Mouse (Mus musculus) NIH3T3 (cell line): ENCODE measurements around the gene Mepe.

ENCODE experiments used
- DNase-seq: peaks from one replicate; pipeline ENCODE4 v3.0.0-alpha.2; 2012; ENCODE audit warnings: low read depth

Mepe gene

DNA sequence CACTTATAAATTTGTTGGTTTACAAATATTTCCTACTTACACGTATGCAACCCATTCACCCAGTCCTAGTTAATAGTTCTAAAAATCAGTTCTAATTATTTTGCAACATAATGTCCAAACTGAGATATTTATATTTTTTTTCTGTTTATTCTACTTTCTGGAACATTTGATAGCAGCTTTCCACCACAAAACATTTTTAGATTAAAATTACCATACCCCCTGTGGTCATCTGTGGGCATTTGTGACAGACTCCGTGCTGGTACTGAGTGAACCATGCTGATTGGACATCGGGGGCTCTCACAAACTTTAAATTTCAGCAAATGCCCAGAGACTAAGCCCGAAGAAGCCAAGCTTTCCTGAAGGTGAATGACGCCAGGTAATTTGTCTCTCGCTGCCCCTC, at the start of gene Mepe:
Gene Mepe, plus strand, starts transcription at position 301 of the 400 bp plus-strand sequence.
- DNase-seq, result no peak

GRCm38 (mm10) chr5:104294201-104294600, 30.9 kb upstream of the Mepe start:
- no peak for DNase-seq

DNA sequence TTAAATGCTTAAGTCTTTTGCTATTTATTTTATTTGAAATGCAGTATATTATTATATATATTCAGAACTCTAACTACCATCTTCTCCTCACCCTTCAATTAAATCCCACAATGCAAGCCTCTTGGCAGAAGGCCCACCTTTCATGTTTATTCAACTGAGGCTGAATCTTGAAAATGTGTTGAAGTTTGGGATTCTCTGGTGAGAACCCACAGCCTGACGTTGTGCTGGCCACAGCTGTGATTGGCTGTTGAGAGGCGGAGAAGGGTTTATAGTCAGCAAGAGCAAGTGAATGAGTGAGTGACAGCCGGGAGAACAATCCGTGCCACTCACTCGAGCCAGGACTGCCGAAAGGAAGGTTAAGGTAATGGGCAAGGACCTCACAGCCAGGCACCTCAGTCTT, 26.1 kb upstream of the Mepe start, which contains the start of gene Ibsp:
Gene Ibsp, plus strand, starts transcription at position 178 of the 400 bp plus-strand sequence.
- peak; percentile 11 for DNase-seq

GRCm38 (mm10) chr5:104314073-104314472, 11.1 kb upstream of the Mepe start:
- no peak for DNase-seq

- no peak for DNase-seq
Measured at GRCm38 (mm10) chr5:104326884-104327283, 1.8 kb downstream of the Mepe start.

GRCm38 (mm10) chr5:104327389-104327788, 2.3 kb downstream of the Mepe start:
- no peak for DNase-seq

DNA sequence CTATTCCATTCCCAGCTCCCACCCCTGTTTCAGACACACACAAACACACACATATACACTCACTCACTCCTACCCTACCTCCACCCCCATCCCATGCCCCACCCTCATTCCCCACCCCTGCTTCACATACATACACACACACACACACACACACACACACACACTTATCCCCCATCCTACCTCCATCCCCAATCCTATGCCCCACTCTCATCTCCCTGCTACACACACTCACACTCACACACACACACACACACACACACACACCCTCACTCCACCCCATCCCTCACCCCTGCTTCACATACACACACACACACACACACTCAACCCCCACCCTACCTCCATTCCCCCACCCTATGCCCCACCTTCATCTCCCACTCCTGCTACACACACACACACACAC, 2.7 kb downstream of the Mepe start:
- no peak for DNase-seq

DNA sequence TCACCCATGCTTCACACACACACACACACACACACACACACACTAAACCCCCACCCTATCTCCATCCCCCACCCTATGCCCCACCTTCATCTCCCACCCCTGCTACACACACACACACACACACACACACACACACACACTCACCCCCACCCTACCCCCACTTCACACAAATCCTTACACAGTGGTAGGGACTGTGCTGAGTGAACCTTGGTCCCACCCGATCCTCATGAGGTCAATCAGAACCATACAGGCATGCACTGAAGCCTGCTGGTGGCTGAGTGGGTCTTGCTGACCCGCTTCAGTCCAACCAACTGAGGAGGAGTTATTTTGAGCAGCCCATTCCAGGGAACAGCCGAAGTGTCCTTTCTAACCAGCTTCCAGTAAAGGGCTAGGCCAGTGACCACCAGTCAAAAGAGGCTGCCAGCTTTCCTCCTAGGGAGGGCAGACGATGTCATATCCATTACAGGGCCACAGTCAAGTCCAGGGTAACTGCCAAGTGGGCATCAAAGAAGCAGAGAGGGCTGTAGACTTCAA, 3.3 kb downstream of the Mepe start:
- no peak for DNase-seq

DNA sequence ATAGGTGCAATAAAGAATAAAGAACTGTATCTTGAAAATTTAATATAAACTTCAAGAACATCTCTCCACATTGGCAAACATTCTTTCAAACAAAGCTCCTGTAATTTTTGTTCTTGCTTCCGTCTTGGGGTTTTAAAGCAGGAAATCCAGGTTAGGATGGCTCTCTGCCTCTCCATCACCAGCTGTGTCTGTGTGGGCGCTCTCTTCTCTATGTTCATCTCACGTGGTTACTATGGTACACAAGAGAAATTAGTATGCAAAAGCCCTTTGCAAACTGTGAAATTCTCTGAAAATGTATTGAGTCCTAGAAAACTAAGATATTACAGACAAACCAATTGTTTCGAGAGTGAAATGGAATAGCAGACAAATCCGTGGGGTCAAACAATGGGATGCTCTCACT, 4.3 kb downstream of the Mepe start:
- DNase-seq, result no peak

DNA sequence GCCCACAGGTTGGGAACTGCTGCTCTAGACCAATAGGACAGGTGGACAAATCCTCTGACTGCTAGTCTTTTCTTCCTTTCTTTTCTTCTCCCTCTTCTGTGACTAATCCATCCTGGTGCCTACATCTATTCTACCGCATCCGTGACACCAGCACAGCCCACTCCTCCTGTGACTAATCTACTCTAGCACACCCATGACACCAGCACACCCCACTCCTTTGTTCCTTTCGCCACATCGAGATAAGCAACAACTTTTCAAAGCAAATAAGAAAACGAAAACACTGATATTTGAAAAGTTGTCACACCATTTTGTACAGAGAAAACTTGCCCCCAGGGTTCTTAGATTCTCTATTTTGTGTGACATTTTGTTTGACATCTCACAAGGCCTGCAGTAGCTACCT, 5.0 kb downstream of the Mepe start:
- no peak for DNase-seq

DNA sequence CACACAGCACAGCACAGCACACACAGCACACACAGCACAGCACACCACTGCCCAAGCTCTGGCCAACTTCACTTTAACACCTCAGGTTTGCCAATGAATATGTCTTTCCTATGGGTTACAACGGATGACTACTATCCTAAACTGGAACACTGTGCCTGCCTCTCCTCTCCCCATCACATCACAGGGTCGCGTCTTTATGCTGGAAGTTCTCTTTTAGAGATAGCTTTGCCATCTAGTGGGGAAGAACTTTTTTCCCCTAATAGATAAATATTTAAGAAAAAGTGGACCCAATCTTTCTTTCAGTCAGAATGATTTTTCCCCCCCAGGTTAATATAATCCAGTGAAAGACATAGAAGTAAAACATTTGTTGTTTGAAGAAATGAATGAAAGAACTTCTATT, 7.2 kb downstream of the Mepe start:
- peak; percentile 80 for DNase-seq

- DNase-seq, result peak; percentile 83
Measured at GRCm38 (mm10) chr5:104333231-104333640, 8.1 kb downstream of the Mepe start.

DNA sequence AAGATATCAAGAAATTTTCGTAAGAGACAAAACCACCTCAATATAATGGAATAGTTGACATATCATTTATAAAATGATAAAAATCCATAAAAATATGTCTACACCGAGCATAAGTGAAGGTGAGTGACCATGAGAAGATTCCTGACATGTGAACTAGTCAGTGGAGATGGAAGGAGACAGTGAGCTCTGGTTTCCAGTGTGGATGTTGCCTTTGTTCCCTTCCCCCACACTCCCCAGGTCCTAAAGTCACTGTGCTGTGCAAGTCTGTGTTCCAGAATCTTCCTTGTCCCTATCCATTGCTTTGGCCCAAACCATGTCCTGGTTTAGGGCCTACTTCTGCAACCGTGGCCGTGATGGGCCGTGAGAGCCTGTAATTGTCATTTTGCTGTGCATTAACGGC, 8.5 kb downstream of the Mepe start:
- DNase-seq, result no peak

DNA sequence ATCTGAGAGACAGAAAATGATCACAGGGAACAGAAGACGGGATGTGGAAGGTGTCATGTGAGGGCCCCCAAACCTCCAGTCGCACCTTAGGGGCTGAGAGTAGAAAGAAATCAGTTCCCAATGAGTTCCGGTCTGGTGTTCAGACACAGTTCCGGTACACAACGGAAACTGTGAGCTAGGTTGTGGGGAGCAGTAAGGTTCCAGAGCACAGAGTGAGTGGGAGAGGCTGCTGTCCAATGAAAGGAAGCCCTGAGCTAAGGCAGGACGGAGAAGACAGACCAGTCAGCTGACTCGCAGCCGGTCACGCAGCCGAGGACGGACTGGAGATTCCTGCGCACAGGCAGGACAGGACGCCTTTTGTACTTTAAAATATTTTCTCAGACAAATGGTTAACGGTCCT, 9.4 kb downstream of the Mepe start:
- no peak for DNase-seq

DNA sequence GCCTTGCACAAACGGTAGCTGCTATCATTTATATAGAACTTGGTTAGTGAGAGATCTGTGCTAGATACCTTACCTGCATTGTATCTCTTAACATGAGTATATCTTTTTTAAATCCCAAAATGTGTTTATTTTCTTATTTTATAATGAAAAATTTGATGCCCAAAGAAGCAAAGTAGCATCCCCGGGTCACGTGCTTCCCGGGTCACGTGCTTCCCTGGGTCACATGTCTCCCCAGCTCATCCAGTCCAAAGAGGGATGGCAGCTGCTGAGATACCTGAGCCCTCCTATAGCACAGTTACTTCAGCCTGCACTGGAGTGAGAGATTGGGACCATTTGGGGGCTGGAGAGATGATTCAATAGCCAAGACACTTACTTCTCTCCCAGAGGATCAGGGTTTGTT, 10.8 kb downstream of the Mepe start:
- DNase-seq, result no peak

- DNase-seq, result no peak
Measured at GRCm38 (mm10) chr5:104337491-104337890, 12.4 kb downstream of the Mepe start.

DNA sequence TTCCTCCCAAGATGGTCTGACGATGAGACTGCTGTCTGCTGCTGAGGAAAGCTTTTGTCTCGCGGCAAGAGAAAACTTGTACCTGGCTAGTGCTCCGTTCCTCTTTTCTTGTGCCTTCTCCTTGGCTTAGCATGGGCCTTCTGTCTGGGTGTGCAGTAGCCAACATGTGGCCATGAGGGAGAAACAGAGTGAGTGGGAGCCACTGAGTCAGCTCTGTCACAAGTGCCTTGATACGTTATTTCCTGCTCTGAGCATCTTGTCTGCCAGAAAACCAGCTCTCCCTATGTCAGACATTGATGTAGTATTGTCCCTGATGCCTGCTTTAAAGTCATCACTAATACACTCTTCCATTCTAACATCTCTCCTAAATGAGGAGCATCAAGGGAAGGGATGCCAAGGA, 13.9 kb downstream of the Mepe start:
- DNase-seq, result no peak

DNA sequence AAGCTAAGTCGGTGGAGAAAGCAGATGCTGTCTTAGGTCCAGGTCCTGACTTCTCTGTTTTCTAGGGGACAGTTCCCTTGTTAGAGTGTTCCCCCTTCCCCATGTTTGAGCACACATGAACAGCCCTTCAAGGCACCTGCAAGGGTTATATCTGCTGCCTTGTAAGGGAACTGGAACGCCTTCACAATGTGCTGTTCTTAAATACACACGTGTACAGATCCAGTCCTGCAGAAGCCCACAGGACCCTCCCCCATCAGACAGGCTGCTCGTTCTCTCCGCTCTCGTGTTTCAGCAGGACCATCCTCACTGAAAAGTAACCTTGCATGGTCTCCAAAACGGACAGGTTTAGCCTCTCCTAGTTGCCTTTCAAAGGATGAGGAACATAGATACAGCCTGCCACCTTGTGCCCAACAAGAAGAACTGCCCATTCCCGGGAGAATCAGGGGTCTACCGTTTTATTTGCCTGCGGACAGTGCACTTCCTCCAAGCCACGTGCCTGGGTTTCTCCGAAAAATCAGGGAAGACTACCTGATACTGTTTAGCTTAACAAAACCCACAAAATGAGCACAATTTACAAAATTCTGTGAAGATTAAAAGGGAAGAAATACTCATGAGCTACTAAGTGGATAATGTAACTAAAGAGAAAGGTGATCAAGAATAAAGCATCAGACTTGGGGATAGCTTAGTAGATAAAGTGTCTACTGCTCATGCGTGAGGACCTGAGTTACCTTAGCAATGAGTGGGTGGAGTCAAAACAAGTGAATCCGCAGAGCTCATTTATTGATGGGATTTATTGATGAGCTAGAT, 14.8 kb downstream of the Mepe start:
- DNase-seq, result peak; percentile 73

DNA sequence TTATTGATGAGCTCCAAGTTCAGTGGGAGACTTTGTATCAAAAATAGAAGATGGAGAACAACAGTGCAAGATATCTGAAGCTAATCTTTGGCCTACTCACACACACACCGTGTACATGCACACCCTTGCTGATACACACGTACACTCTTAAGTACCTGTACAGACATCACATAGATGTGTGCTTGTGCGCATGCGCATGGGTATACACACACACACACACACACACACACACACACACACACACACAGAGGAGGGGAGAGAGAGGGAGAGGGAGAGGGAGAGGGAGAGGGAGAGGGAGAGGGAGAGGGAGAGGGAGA, 15.3 kb downstream of the Mepe start:
- no peak for DNase-seq

GRCm38 (mm10) chr5:104342881-104343280, 17.8 kb downstream of the Mepe start:
- DNase-seq, result peak; percentile 67

GRCm38 (mm10) chr5:104344526-104345240, 19.6 kb downstream of the Mepe start:
- DNase-seq, result peak; percentile 39

DNA sequence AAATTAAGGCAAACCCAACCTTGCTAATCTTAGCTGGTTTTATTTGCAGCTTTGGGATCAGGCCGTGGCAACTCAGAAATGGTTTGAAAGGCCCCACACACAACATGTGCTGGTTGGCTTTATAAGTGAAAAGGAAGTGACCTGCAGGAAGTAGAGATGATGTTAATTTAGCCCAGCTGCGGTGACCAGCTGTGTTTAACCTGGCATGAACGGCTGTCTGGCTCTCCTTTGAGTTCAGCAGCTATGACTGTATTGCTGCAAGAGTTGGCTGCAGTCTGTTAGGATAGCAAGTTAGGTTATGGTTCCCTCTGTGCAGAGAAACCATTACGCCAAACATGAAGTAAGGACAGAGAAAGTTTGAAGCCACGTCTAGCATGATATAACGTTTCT, 20.1 kb downstream of the Mepe start:
- DNase-seq, result no peak

- no peak for DNase-seq
Measured at GRCm38 (mm10) chr5:104351041-104351440, 25.9 kb downstream of the Mepe start.
